Mouse (Mus musculus) hindbrain, embryonic 13.5 days (tissue): ENCODE results near the gene Car11. TPM values are rescaled to one million over a fixed set of nuclear protein-coding genes. Genes with fewer than 3 reads are reported as not detected.

Experiments used
- ATAC-seq: fragments of 200-750 bp; cut with Nextera tagmentation; 2 replicates; pipeline ENCODE4 v1.8.0; 2017; ENCODE audit warnings: moderate TSS enrichment; ENCODE audit not compliant: low FRiP score
- H3K27ac ChIP-seq: fragments of 300-500 bp; sonication (generic); 2 replicates; pipeline ENCODE4 v1.5.1; 2015; ENCODE audit warnings: inconsistent platforms, mild to moderate bottlenecking, moderate library complexity
- H3K27me3 ChIP-seq: fragments of 300-500 bp; sonication (generic); 2 replicates; pipeline ENCODE4 v1.6.1; 2015; ENCODE audit warnings: mild to moderate bottlenecking, inconsistent platforms
- H3K36me3 ChIP-seq: fragments of 300-500 bp; sonication (generic); 2 replicates; pipeline ENCODE4 v1.6.1; 2015; ENCODE audit warnings: mild to moderate bottlenecking, inconsistent platforms
- H3K4me1 ChIP-seq: fragments of 300-500 bp; sonication (generic); replicated peaks from 2 replicates; pipeline ENCODE4 v1.6.1; 2015; ENCODE audit warnings: inconsistent platforms
- H3K4me2 ChIP-seq: fragments of 300-500 bp; sonication (generic); 2 replicates; pipeline ENCODE4 v1.6.1; 2015; ENCODE audit warnings: inconsistent platforms, mild to moderate bottlenecking, moderate library complexity
- H3K4me3 ChIP-seq: fragments of 300-500 bp; sonication (generic); 2 replicates; pipeline ENCODE4 v1.5.1; 2015; ENCODE audit warnings: mild to moderate bottlenecking, inconsistent platforms
- H3K9ac ChIP-seq: fragments of 300-500 bp; sonication (generic); 2 replicates; pipeline ENCODE4 v1.6.1; 2015; ENCODE audit warnings: mild to moderate bottlenecking, inconsistent platforms
- H3K9me3 ChIP-seq: fragments of 300-500 bp; sonication (generic); 2 replicates; pipeline ENCODE4 v1.6.1; 2016; ENCODE audit warnings: inconsistent platforms
- WGBS: fragments of 180-500 bp; shearing (Covaris S2); methylation state at CpG from one replicate; pipeline ENCODE4 v1.1.7; 2015; 5-methylcytosine and 5-hydroxymethylcytosine counted together
- polyA plus RNA-seq: library from polyadenylated mRNA; unstranded; fragments of >200 nt; fragmentation: Nextera tagmentation; extraction: Ambion mirVana; gene quantifications from 2 replicates; pipeline ENCODE4 v1.2.1, GENCODE M21; 2015

Car11 gene
- polyA plus RNA-seq, 1 experiment from 2014 or later, result 41.6 TPM

- H3K27ac ChIP-seq, result no peak overlapping the region
- no peak overlapping the region for H3K9ac ChIP-seq
- no peaks in the 10 kb centered on the region for H3K9me3 ChIP-seq
- no peak for ATAC-seq
- H3K4me1 ChIP-seq, result peaks cover 42% of the 10 kb centered on the region
- WGBS, result 93% methylated on average over 7 of the region's 7 CpGs
- H3K4me3 ChIP-seq, result no peak overlapping the region
- no peaks in the 10 kb centered on the region for H3K36me3 ChIP-seq
- no peak overlapping the region for H3K4me2 ChIP-seq
- H3K27me3 ChIP-seq, result peaks cover 24% of the 10 kb centered on the region
These were observed 1.7 kb upstream of the Car11 start for GRCm38 (mm10) chr7:45697894-45698293.

GRCm38 (mm10) chr7:45700301-45701015 is 815 bp downstream of the Car11 start:
- H3K4me1 ChIP-seq, result peaks cover 52% of the 10 kb centered on the region
- ATAC-seq, result peak; percentile 12; the same call in 1 of the 2 replicates
- H3K4me3 ChIP-seq, result peak overlapping the region; percentile 54
- H3K27ac ChIP-seq, result peak overlapping the region; percentile 86
- H3K9me3 ChIP-seq, result no peaks in the 10 kb centered on the region
- peak overlapping the region; percentile 82 for H3K9ac ChIP-seq
- no peaks in the 10 kb centered on the region for H3K36me3 ChIP-seq
- peak overlapping the region; percentile 94 for H3K4me2 ChIP-seq
- peaks cover 24% of the 10 kb centered on the region for H3K27me3 ChIP-seq
- WGBS, result under 1% methylated on average over 17 of the region's 20 CpGs

- Histone ChIP-seq H3K9me3 (no peaks in the 10 kb centered on the region), H3K27me3 (peaks cover 24% of the 10 kb centered on the region), H3K4me3 (peak overlapping the region; percentile 54), H3K4me1 (peaks cover 58% of the 10 kb centered on the region), H3K36me3 (no peaks in the 10 kb centered on the region), H3K9ac (peak overlapping the region; percentile 71), H3K27ac (peak overlapping the region; percentile 86), H3K4me2 (peak overlapping the region; percentile 94)
- 29% methylated on average over 11 of the region's 11 CpGs for WGBS
- no peak for ATAC-seq
These were observed 1.4 kb downstream of the Car11 start for GRCm38 (mm10) chr7:45701072-45701471.

- Histone ChIP-seq H3K4me1 (peaks cover 64% of the 10 kb centered on the region), H3K9ac (0 out of 2 replicates have a peak overlapping the region, but pooled peaks have one; percentile 25), H3K4me2 (peak overlapping the region; percentile 94), H3K27ac (no peak overlapping the region), H3K9me3 (no peaks in the 10 kb centered on the region), H3K36me3 (no peaks in the 10 kb centered on the region), H3K27me3 (peaks cover 24% of the 10 kb centered on the region), H3K4me3 (peak overlapping the region; percentile 54)
- 92% methylated on average over 11 of the region's 11 CpGs for WGBS
- ATAC-seq, result no peak
These were observed 2.0 kb downstream of the Car11 start for GRCm38 (mm10) chr7:45701607-45702006.

GRCm38 (mm10) chr7:45702316-45702715 is 2.7 kb downstream of the Car11 start:
- no peaks in the 10 kb centered on the region for H3K36me3 ChIP-seq
- H3K4me3 ChIP-seq, result no peak overlapping the region; the same call in 1 of the 2 replicates
- H3K4me1 ChIP-seq, result peaks cover 71% of the 10 kb centered on the region
- H3K27ac ChIP-seq, result no peak overlapping the region
- WGBS, result 92% methylated on average over 11 of the region's 11 CpGs
- H3K9me3 ChIP-seq, result no peaks in the 10 kb centered on the region
- H3K4me2 ChIP-seq, result 0 out of 2 replicates have a peak overlapping the region, but pooled peaks have one; percentile 4
- ATAC-seq, result no peak
- H3K9ac ChIP-seq, result 0 out of 2 replicates have a peak overlapping the region, but pooled peaks have one; percentile 71
- H3K27me3 ChIP-seq, result peaks cover 24% of the 10 kb centered on the region

GRCm38 (mm10) chr7:45702809-45703520 is 3.3 kb downstream of the Car11 start:
- peak overlapping the region; percentile 94 for H3K27ac ChIP-seq
- H3K9me3 ChIP-seq, result no peaks in the 10 kb centered on the region

GRCm38 (mm10) chr7:45703521-45704033 is 3.9 kb downstream of the Car11 start:
- Histone ChIP-seq H3K27ac (peak overlapping the region; percentile 94), H3K36me3 (no peaks in the 10 kb centered on the region), H3K9ac (peak overlapping the region; percentile 71), H3K27me3 (peaks cover 16% of the 10 kb centered on the region), H3K4me2 (peak overlapping the region; percentile 97), H3K4me1 (peaks cover 84% of the 10 kb centered on the region), H3K9me3 (no peaks in the 10 kb centered on the region), H3K4me3 (peak overlapping the region; percentile 58)
- WGBS, result 38% methylated on average over 12 of the region's 12 CpGs
- ATAC-seq, result no peak; the same call in 1 of the 2 replicates

More at GRCm38 (mm10) chr7:45702809-45703520, 3.3 kb downstream of the Car11 start:
- peak overlapping the region; percentile 58 for H3K4me3 ChIP-seq
- peak overlapping the region; percentile 71 for H3K9ac ChIP-seq
- H3K27me3 ChIP-seq, result peaks cover 21% of the 10 kb centered on the region
- ATAC-seq, result no peak
- 89% methylated on average over 17 of the region's 17 CpGs for WGBS
- peaks cover 77% of the 10 kb centered on the region for H3K4me1 ChIP-seq
- no peaks in the 10 kb centered on the region for H3K36me3 ChIP-seq
- peak overlapping the region; percentile 97 for H3K4me2 ChIP-seq

GRCm38 (mm10) chr7:45704046-45704559 is 4.5 kb downstream of the Car11 start:
- Histone ChIP-seq H3K9me3 (no peaks in the 10 kb centered on the region), H3K4me3 (peak overlapping the region; percentile 58), H3K27ac (peak overlapping the region; percentile 94), H3K4me2 (peak overlapping the region; percentile 97), H3K36me3 (no peaks in the 10 kb centered on the region), H3K27me3 (peaks cover 11% of the 10 kb centered on the region), H3K9ac (peak overlapping the region; percentile 71), H3K4me1 (peaks cover 88% of the 10 kb centered on the region)
- WGBS, result under 1% methylated on average over 13 of the region's 13 CpGs
- peak; percentile 57 for ATAC-seq

- Histone ChIP-seq H3K9me3 (no peaks in the 10 kb centered on the region), H3K4me2 (peak within 1 kb of the TSS; percentile 97), H3K9ac (peak within 1 kb of the TSS; percentile 80), H3K36me3 (peaks cover 3% of the 10 kb centered on the region; the same call in 1 of the 2 replicates), H3K27me3 (0 out of 2 replicates have a peak, but pooled peaks cover 6% of the 10 kb centered on the region), H3K4me1 (peaks cover 88% of the 10 kb centered on the region), H3K27ac (peak within 1 kb of the TSS; percentile 94), H3K4me3 (peak within 1 kb of the TSS; percentile 58)
- WGBS, result under 1% methylated on average over 36 of the region's 36 CpGs
- ATAC-seq, result peak; percentile 82
These were observed 5.2 kb downstream of the Car11 start, which contains the start of gene Dbp for GRCm38 (mm10) chr7:45704730-45705442. Gene Dbp, plus strand, starts transcription at chr7:45705088.

GRCm38 (mm10) chr7:45705443-45705864 is 5.8 kb downstream of the Car11 start:
- under 1% methylated on average over 21 of the region's 21 CpGs for WGBS
- Histone ChIP-seq H3K4me2 (peak overlapping the region; percentile 97), H3K27ac (peak overlapping the region; percentile 72), H3K4me1 (peaks cover 88% of the 10 kb centered on the region), H3K9me3 (no peaks in the 10 kb centered on the region), H3K4me3 (peak overlapping the region; percentile 58), H3K9ac (peak overlapping the region; percentile 80), H3K36me3 (peaks cover 8% of the 10 kb centered on the region), H3K27me3 (0 out of 2 replicates have a peak, but pooled peaks cover 3% of the 10 kb centered on the region)
- ATAC-seq, result no peak

GRCm38 (mm10) chr7:45705873-45706281 is 6.2 kb downstream of the Car11 start:
- ATAC-seq, result no peak
- 2% methylated on average over 7 of the region's 7 CpGs for WGBS
- H3K27ac ChIP-seq, result 0 out of 2 replicates have a peak overlapping the region, but pooled peaks have one; percentile 74

More at GRCm38 (mm10) chr7:45705873-45706281, 6.2 kb downstream of the Car11 start:
- H3K27me3 ChIP-seq, result 0 out of 2 replicates have a peak, but pooled peaks cover 3% of the 10 kb centered on the region
- peak overlapping the region; percentile 97 for H3K4me2 ChIP-seq
- H3K36me3 ChIP-seq, result peaks cover 13% of the 10 kb centered on the region
- H3K4me3 ChIP-seq, result peak overlapping the region; percentile 58
- H3K4me1 ChIP-seq, result peaks cover 88% of the 10 kb centered on the region
- H3K9me3 ChIP-seq, result no peaks in the 10 kb centered on the region
- peak overlapping the region; percentile 80 for H3K9ac ChIP-seq
